Mouse (Mus musculus): ENCODE data around the gene Map2. TPM values are rescaled to one million over a fixed set of nuclear protein-coding genes. Genes with fewer than 3 reads are reported as not detected.

Map2 gene
- polyA plus RNA-seq, 1 experiment from 2014 or later, result 9.8 TPM

GRCm38 (mm10) chr1:66266231-66266924 is 91.3 kb downstream of the Map2 start:
- Histone ChIP-seq H3K9me3 (replicated peaks) (no peaks in the 10 kb centered on the region), H3K36me3 (no peaks in the 10 kb centered on the region), H3K27ac (no peak overlapping the region), H3K4me1 (no peaks in the 10 kb centered on the region), H3K4me3 (replicated peaks) (no peak overlapping the region), H3K27me3 (no peaks in the 10 kb centered on the region), H3K4me2 (no peak overlapping the region), H3K9ac (no peak overlapping the region)
- ATAC-seq (replicated peaks; ENCODE audit: low FRiP score), result no peak
- 55% methylated on average over 4 of the region's 4 CpGs for WGBS

- Histone ChIP-seq H3K9ac (no peak overlapping the region), H3K27me3 (no peaks in the 10 kb centered on the region), H3K4me2 (no peak overlapping the region), H3K9me3 (replicated peaks) (no peaks in the 10 kb centered on the region), H3K4me1 (peaks cover 3% of the 10 kb centered on the region; the same call in 1 of the 2 replicates), H3K4me3 (replicated peaks) (no peak overlapping the region), H3K36me3 (no peaks in the 10 kb centered on the region), H3K27ac (no peak overlapping the region)
- ATAC-seq (replicated peaks; ENCODE audit: low FRiP score), result 0 out of 2 replicates have a peak, but pooled peaks have one; percentile 46
- 76% methylated on average over 5 of the region's 5 CpGs for WGBS
These were observed 102.6 kb downstream of the Map2 start for GRCm38 (mm10) chr1:66277663-66278062.

DNA sequence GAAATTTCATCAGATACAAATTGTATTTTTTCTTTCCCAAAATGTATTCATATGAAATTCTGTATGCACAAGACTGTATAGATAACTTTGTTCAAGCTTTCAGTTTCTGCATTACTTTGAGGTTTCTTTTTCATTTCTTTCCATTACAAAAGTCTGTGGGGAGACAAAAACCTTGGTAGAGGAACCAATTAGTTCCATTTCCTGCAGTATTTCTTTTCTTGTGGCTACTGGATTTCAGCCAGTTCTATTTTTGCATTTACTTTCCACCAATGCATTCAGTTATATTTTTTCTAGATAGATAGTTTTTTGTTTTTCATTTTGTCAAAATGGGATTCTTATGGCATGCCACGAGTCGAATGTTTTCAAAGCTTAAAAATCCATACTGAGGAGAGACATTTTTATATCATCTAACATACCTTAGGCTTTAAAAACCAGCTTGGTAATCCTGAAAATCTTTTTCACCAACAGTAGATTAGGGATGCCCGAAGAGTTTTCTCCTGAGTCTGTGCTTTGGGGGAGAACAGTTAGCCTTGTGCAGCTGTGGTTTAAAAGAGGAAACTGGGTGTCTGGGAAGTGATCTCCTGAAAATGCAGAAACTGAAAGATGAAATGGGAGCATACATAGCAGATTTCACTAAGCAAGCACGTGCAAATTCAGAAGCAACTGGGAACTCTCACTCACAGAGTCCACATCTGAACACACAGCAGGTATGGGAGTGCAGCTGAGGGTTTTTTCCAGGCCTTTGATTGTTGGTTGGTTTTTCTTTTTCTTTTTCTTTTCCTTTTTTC is 104.3 kb downstream of the Map2 start:
- no peak overlapping the region; the same call in 1 of the 2 replicates for H3K27ac ChIP-seq
- H3K4me1 ChIP-seq, result peaks cover 3% of the 10 kb centered on the region; the same call in 1 of the 2 replicates
- no peaks in the 10 kb centered on the region for H3K9me3 ChIP-seq (replicated peaks)
- no peaks in the 10 kb centered on the region for H3K36me3 ChIP-seq
- no peak overlapping the region for H3K4me3 ChIP-seq (replicated peaks)
- no peak for ATAC-seq (replicated peaks; ENCODE audit: low FRiP score)
- WGBS, result 58% methylated on average over 4 of the region's 4 CpGs
- H3K9ac ChIP-seq, result no peak overlapping the region
- H3K4me2 ChIP-seq, result no peak overlapping the region
- H3K27me3 ChIP-seq, result no peaks in the 10 kb centered on the region

GRCm38 (mm10) chr1:66280152-66280551 is 105.1 kb downstream of the Map2 start:
- no peak overlapping the region for H3K4me2 ChIP-seq
- no peak for ATAC-seq (replicated peaks; ENCODE audit: low FRiP score)
- H3K36me3 ChIP-seq, result no peaks in the 10 kb centered on the region
- H3K9ac ChIP-seq, result no peak overlapping the region
- no peak overlapping the region for H3K27ac ChIP-seq
- no peak overlapping the region for H3K4me3 ChIP-seq (replicated peaks)
- H3K27me3 ChIP-seq, result no peaks in the 10 kb centered on the region
- 91% methylated on average over 4 of the region's 4 CpGs for WGBS
- H3K4me1 ChIP-seq, result peaks cover 3% of the 10 kb centered on the region; the same call in 1 of the 2 replicates
- H3K9me3 ChIP-seq (replicated peaks), result no peaks in the 10 kb centered on the region

GRCm38 (mm10) chr1:66282447-66282846 is 107.4 kb downstream of the Map2 start:
- Histone ChIP-seq H3K27me3 (no peaks in the 10 kb centered on the region), H3K4me2 (no peak overlapping the region), H3K36me3 (no peaks in the 10 kb centered on the region), H3K9me3 (replicated peaks) (no peaks in the 10 kb centered on the region), H3K4me3 (replicated peaks) (no peak overlapping the region), H3K27ac (no peak overlapping the region), H3K4me1 (peaks cover 3% of the 10 kb centered on the region; the same call in 1 of the 2 replicates), H3K9ac (no peak overlapping the region)
- ATAC-seq (replicated peaks; ENCODE audit: low FRiP score), result peak; percentile 69; the same call in 1 of the 2 replicates
- 23% methylated on average over 3 of the region's 3 CpGs for WGBS

GRCm38 (mm10) chr1:66288987-66289386 is 113.9 kb downstream of the Map2 start:
- Histone ChIP-seq H3K9ac (no peak overlapping the region), H3K4me1 (no peaks in the 10 kb centered on the region), H3K4me3 (replicated peaks) (no peak overlapping the region), H3K27me3 (no peaks in the 10 kb centered on the region), H3K9me3 (replicated peaks) (no peaks in the 10 kb centered on the region), H3K27ac (no peak overlapping the region), H3K36me3 (no peaks in the 10 kb centered on the region), H3K4me2 (no peak overlapping the region)
- ATAC-seq (replicated peaks; ENCODE audit: low FRiP score), result no peak
- WGBS, result 79% methylated on average over 4 of the region's 4 CpGs

DNA sequence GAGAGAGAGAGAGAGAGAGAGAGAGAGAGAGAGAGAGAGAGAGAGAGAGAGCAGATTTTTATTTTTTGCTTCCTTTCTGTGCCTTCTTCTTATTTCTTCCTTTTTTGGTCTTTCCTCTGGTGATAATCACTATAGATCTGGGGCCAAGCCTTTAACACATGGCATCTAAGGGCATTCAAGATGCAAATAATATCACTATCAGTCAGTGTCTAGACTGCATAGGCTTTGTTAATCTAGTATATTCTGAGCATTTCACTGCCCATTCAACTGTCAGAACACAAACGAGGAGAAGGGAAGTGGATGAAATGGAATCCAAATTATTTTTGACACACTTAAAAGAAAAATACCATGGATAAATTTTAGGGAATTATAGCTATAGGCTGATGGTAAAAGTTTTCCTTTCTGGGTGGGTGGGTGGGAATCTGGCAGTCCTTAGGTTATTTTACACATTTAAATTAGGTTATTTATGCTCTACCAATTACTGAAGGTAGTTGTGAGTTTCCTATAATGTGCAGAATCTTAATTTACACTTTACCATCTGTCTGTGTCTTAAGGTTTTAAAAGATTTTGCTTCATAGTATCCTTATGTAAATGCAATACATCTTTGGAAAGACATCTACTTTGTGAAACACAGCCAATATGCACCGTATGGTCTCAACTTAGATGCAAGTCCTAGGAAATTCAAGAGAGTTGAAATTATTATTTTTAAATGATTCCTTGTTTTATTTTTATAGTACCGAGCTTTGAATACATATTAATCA is 117.2 kb downstream of the Map2 start:
- no peaks in the 10 kb centered on the region for H3K36me3 ChIP-seq
- ATAC-seq (replicated peaks; ENCODE audit: low FRiP score), result no peak
- no peaks in the 10 kb centered on the region for H3K4me1 ChIP-seq
- H3K4me3 ChIP-seq (replicated peaks), result no peak overlapping the region
- H3K4me2 ChIP-seq, result no peak overlapping the region
- H3K27ac ChIP-seq, result no peak overlapping the region
- no peaks in the 10 kb centered on the region for H3K27me3 ChIP-seq
- H3K9me3 ChIP-seq (replicated peaks), result no peaks in the 10 kb centered on the region
- 77% methylated on average over 3 of the region's 3 CpGs for WGBS
- H3K9ac ChIP-seq, result no peak overlapping the region

GRCm38 (mm10) chr1:66299376-66299775 is 124.3 kb downstream of the Map2 start:
- no peaks in the 10 kb centered on the region for H3K4me1 ChIP-seq
- no peak overlapping the region for H3K4me3 ChIP-seq (replicated peaks)

DNA sequence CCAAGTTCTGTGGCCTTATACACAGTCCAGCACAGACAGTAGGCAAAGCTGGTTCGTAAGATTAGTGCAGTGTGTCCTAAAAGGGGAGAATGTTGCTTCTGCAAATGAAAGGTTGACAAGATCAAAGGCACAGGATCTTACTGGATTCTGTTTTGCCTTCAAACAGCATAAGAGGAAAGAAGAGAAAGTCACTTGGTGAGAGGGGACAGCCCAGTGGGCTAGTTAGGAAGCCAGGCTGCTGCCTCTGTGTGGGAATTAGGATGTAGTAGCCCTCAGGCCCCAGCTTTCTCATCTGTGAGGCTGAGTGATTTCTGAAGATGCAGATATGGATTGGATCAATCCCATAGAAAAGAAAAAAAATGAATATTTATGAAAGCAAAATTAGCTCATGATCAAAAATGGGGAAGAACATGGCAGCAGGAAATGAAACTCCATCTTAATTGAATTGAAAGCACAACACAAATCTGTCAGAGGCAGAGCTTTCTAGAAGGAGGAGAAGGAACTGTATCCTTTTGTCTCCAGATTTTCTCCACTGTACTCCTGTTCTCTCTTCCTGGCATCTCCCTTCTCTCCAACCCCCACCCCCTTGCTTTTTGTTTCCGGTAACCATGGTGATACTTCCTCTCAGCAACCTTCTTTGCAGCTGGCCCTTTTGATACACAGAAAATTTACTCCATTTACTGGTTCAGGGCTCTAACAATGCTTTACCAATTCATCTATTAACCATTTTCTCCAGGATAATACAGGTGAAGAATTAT is 145.5 kb downstream of the Map2 start:
- WGBS, result 83% methylated on average over 2 of the region's 2 CpGs
- no peak overlapping the region for H3K27ac ChIP-seq
- H3K4me3 ChIP-seq (replicated peaks), result no peak overlapping the region
- no peak for ATAC-seq (replicated peaks; ENCODE audit: low FRiP score)
- H3K36me3 ChIP-seq, result no peaks in the 10 kb centered on the region
- H3K4me1 ChIP-seq, result 0 out of 2 replicates have a peak, but pooled peaks cover 5% of the 10 kb centered on the region
- no peaks in the 10 kb centered on the region for H3K9me3 ChIP-seq (replicated peaks)
- H3K27me3 ChIP-seq, result no peaks in the 10 kb centered on the region
- H3K4me2 ChIP-seq, result no peak overlapping the region
- H3K9ac ChIP-seq, result no peak overlapping the region

More at GRCm38 (mm10) chr1:66299376-66299775, 124.3 kb downstream of the Map2 start:
- no peak overlapping the region for H3K27ac ChIP-seq
- no peaks in the 10 kb centered on the region for H3K36me3 ChIP-seq
- no peaks in the 10 kb centered on the region for H3K27me3 ChIP-seq
- H3K9ac ChIP-seq, result no peak overlapping the region
- no peaks in the 10 kb centered on the region for H3K9me3 ChIP-seq (replicated peaks)
- no peak for ATAC-seq (replicated peaks; ENCODE audit: low FRiP score)
- H3K4me2 ChIP-seq, result no peak overlapping the region
- WGBS, result 44% methylated on average over 6 of the region's 6 CpGs

DNA sequence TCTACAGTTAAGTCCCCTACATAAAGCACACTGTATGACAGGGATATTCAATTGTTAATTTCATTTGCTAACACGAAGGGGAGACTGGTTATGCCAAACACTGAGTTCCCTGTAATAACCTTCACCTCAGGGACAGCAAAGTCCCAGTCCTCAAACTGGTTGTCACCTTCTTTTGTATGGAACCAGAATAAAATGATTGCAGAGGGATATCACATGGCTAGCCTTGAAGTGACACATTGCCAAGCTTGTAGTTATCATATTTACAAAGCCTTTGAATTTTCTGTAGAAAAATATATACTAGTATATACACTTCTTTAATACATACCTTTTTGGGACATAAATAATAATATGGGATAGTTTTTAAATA is 146.0 kb downstream of the Map2 start:
- H3K27ac ChIP-seq, result no peak overlapping the region
- no peak overlapping the region for H3K9ac ChIP-seq
- ATAC-seq (replicated peaks; ENCODE audit: low FRiP score), result no peak
- no peaks in the 10 kb centered on the region for H3K9me3 ChIP-seq (replicated peaks)
- no peak overlapping the region for H3K4me2 ChIP-seq
- H3K4me1 ChIP-seq, result 0 out of 2 replicates have a peak, but pooled peaks cover 5% of the 10 kb centered on the region
- H3K27me3 ChIP-seq, result no peaks in the 10 kb centered on the region
- 56% methylated on average over 1 of the region's 1 CpGs for WGBS
- no peak overlapping the region for H3K4me3 ChIP-seq (replicated peaks)
- no peaks in the 10 kb centered on the region for H3K36me3 ChIP-seq

- Histone ChIP-seq H3K36me3 (no peaks in the 10 kb centered on the region), H3K4me3 (replicated peaks) (no peak overlapping the region)
- 39% methylated on average over 15 of the region's 15 CpGs for WGBS
These were observed 146.6 kb downstream of the Map2 start for GRCm38 (mm10) chr1:66321631-66322142.

More at GRCm38 (mm10) chr1:66321631-66322142, 146.6 kb downstream of the Map2 start:
- Histone ChIP-seq H3K27me3 (no peaks in the 10 kb centered on the region), H3K27ac (no peak overlapping the region), H3K9me3 (replicated peaks) (no peaks in the 10 kb centered on the region), H3K4me2 (peak overlapping the region; percentile 43), H3K9ac (no peak overlapping the region), H3K4me1 (0 out of 2 replicates have a peak, but pooled peaks cover 5% of the 10 kb centered on the region)
- no peak for ATAC-seq (replicated peaks; ENCODE audit: low FRiP score)
